Mouse (Mus musculus): ENCODE results near the gene Slc38a1. TPM values are rescaled to one million over a fixed set of nuclear protein-coding genes. Genes with fewer than 3 reads are reported as not detected.

Gene Slc38a1
- polyA plus RNA-seq, 1 experiment: 88.4 TPM

DNA sequence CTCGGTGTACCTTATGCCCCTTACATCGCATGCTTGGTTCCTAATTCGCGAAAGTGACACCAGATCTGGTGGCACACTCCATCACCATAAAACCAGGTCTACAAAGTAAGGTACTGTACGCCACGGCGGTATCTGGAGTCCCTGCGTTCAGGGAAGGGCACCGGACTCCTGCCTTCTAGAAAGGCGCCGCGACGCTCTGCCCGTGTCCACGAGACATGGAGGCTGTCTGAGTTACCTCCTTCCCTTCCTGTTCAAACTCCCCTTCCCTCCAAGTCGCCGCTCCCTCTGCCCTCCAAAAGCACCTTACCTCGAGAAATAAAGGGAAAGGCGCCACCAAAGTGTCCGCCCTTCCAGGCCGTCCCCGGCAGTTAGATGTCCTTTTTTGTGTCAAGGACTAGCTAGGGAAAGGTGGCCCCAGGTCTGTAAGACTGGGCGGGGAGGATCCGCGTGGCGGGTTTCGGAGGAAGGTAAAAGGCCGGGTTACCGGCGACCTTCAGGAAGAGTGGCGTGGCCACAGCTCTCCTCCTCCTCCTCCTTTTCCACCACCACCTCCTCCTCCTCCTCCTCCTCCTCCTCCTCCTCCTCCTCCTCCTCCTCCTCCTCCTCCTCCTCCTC, 785 bp downstream of the Slc38a1 start:
- peak overlapping the region; percentile 90 for H3K4me3 ChIP-seq (ENCODE audit: low read depth, low read length)
- no peaks in the 10 kb centered on the region for H3K27me3 ChIP-seq (ENCODE audit: control insufficient read depth, insufficient read depth, low read length, poor library complexity, severe bottlenecking)
- no peaks in the 10 kb centered on the region for H3K36me3 ChIP-seq (ENCODE audit: control insufficient read depth, insufficient read depth, low read length, poor library complexity, severe bottlenecking)
- no peaks in the 10 kb centered on the region for H3K4me1 ChIP-seq (ENCODE audit: control insufficient read depth, insufficient read depth, low read length)
- H3K27ac ChIP-seq (ENCODE audit: insufficient read depth, low read length): peak overlapping the region; percentile 68
- H3K9ac ChIP-seq (ENCODE audit: low read depth, poor library complexity, severe bottlenecking): peak overlapping the region; percentile 91
- TF ChIP-seq POLR2A (IDR thresholded peaks at IDR 0.05; ENCODE audit: insufficient read depth, low read length) (no peak), CTCF (IDR thresholded peaks at IDR 0.05; ENCODE audit: low read depth, low read length) (no peak)
- no peaks in the 10 kb centered on the region for H3K9me3 ChIP-seq (replicated peaks; ENCODE audit: control insufficient read depth, insufficient read depth, low read length, poor library complexity, severe bottlenecking)

DNA sequence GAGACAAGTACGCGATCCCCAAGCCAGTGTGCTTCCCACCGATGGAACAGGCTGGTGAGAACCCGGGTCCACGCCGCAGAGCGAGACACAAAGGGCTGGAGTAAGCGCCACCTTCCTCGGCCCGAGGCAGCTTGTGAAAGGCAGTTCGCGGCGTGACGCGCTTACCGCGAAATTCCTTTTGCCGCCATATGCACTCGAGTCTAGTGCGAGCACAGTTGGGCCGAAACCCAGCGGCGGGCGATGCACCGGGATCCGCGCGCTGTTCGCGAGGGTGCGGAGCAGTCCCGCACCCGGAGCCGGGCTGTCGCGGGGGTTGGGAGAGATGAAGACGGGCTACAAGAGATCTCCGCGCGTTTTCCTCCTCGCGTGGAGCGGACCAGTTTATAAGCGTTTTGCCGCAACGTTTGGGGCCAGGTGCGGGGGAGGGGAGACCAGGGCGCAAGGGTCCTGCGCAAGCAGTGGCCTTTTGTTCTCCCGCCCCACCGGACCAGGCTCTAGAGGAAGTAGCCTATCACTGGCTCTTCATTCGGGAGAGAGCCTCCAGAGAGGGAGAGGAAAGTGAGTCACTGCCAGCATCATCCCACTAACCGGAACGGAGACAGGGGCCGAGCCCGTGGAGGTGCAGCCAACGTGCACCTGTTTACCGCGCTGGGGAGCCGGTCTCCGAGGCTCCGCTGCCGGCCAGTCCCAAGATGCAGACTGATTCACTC, 1.4 kb downstream of the Slc38a1 start:
- peak overlapping the region; percentile 91 for H3K9ac ChIP-seq (ENCODE audit: low read depth, poor library complexity, severe bottlenecking)
- H3K4me3 ChIP-seq (ENCODE audit: low read depth, low read length): peak overlapping the region; percentile 90
- no peaks in the 10 kb centered on the region for H3K27me3 ChIP-seq (ENCODE audit: control insufficient read depth, insufficient read depth, low read length, poor library complexity, severe bottlenecking)
- H3K27ac ChIP-seq (ENCODE audit: insufficient read depth, low read length): peak overlapping the region; percentile 68
- no peaks in the 10 kb centered on the region for H3K36me3 ChIP-seq (ENCODE audit: control insufficient read depth, insufficient read depth, low read length, poor library complexity, severe bottlenecking)
- no peaks in the 10 kb centered on the region for H3K9me3 ChIP-seq (replicated peaks; ENCODE audit: control insufficient read depth, insufficient read depth, low read length, poor library complexity, severe bottlenecking)
- TF ChIP-seq EP300 (IDR thresholded peaks at IDR 0.05; ENCODE audit: insufficient read depth, low read depth, low read length) (0 out of 2 replicates have a peak, but pooled peaks have one; percentile 27), POLR2A (IDR thresholded peaks at IDR 0.05; ENCODE audit: insufficient read depth, low read length) (peak; percentile 52), CTCF (IDR thresholded peaks at IDR 0.05; ENCODE audit: low read depth, low read length) (no peak)
- H3K4me1 ChIP-seq (ENCODE audit: control insufficient read depth, insufficient read depth, low read length): no peaks in the 10 kb centered on the region

DNA sequence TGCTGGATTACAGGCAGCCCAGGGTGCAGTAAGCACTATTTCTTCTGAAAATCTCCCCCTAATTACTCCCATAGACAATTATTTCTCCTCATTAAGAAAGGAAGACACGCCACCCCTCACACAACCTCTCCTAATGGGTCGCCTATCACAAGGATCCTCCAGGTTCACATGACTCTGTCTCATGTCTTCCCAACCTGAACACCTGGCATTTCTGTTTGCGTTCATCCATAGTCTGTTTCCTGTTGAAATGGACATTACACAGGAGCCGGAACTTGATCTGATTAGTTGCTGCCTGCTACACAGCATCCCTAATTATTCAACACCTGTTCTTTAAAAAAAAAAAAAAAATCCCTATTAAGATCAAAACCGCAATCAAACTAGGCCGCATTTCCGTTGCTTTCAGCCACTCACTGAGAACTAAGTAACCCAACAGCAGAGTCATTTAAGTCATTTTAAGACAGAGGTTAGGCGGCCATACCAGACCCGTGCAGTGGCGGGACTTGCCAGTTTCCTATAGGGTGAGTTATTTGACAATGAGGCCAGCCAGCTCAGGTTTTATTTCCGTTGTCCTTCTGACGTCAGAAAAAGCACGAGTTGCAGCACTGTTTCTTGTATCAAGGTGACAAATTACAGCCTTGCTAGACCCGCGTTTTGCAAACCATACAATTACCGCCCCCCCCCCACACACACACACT, 2.3 kb downstream of the Slc38a1 start:
- no peaks in the 10 kb centered on the region for H3K9me3 ChIP-seq (replicated peaks; ENCODE audit: control insufficient read depth, insufficient read depth, low read length, poor library complexity, severe bottlenecking)
- H3K4me3 ChIP-seq (ENCODE audit: low read depth, low read length): peak overlapping the region; percentile 90
- no peaks in the 10 kb centered on the region for H3K4me1 ChIP-seq (ENCODE audit: control insufficient read depth, insufficient read depth, low read length)
- no peak for TF ChIP-seq CTCF (IDR thresholded peaks at IDR 0.05; ENCODE audit: low read depth, low read length)
- TF ChIP-seq EP300 (IDR thresholded peaks at IDR 0.05; ENCODE audit: insufficient read depth, low read depth, low read length): no peak
- H3K27ac ChIP-seq (ENCODE audit: insufficient read depth, low read length): peak overlapping the region; percentile 2
- no peaks in the 10 kb centered on the region for H3K27me3 ChIP-seq (ENCODE audit: control insufficient read depth, insufficient read depth, low read length, poor library complexity, severe bottlenecking)
- H3K9ac ChIP-seq (ENCODE audit: low read depth, poor library complexity, severe bottlenecking): peak overlapping the region; percentile 91
- H3K36me3 ChIP-seq (ENCODE audit: control insufficient read depth, insufficient read depth, low read length, poor library complexity, severe bottlenecking): no peaks in the 10 kb centered on the region

DNA sequence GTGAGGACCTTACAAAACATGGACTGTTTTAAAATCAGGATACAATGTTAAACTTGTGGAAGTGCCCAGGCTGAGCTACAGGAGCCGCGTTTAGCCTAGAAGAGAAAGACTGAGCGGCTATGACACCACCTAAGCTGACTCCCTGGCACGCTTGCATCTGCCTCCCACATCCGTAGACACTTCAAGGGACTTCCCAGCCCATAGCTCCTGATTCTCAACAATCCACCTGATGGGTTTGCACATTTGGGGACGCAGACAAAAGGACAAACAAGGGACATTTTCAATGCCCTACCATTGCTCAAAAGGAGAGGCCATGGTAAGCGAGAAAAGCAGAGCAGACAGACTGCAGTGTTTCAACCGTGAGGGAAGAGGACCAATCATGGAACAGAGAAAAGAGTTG, 3.1 kb downstream of the Slc38a1 start:
- TF ChIP-seq POLR2A (IDR thresholded peaks at IDR 0.05; ENCODE audit: insufficient read depth, low read length) (no peak), CTCF (IDR thresholded peaks at IDR 0.05; ENCODE audit: low read depth, low read length) (no peak), EP300 (IDR thresholded peaks at IDR 0.05; ENCODE audit: insufficient read depth, low read depth, low read length) (no peak)
- Histone ChIP-seq H3K4me3 (ENCODE audit: low read depth, low read length) (peak overlapping the region; percentile 55), H3K9me3 (replicated peaks; ENCODE audit: control insufficient read depth, insufficient read depth, low read length, poor library complexity, severe bottlenecking) (no peaks in the 10 kb centered on the region), H3K4me1 (ENCODE audit: control insufficient read depth, insufficient read depth, low read length) (no peaks in the 10 kb centered on the region), H3K27ac (ENCODE audit: insufficient read depth, low read length) (no peak overlapping the region), H3K27me3 (ENCODE audit: control insufficient read depth, insufficient read depth, low read length, poor library complexity, severe bottlenecking) (no peaks in the 10 kb centered on the region), H3K36me3 (ENCODE audit: control insufficient read depth, insufficient read depth, low read length, poor library complexity, severe bottlenecking) (no peaks in the 10 kb centered on the region), H3K9ac (ENCODE audit: low read depth, poor library complexity, severe bottlenecking) (peak overlapping the region; percentile 91)

DNA sequence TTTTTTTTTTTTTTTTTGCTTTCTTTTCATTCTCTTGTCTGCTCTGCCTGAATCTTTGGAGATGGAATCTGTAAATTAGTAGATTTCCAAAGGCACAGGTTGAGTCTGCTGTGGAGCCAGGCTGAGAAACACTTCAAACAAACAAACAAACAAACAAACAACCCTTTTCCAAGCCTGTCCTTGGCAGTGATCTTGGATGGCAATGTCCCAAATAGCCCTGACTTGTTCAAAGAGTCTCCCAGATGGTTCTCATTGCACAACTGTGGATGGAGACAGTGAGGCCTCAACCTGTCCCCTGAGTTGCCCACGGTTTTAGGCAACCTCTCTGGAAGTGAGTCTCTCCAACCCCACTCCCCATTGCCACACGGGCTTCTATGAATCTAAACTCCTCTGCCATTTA, 4.1 kb downstream of the Slc38a1 start:
- H3K36me3 ChIP-seq (ENCODE audit: control insufficient read depth, insufficient read depth, low read length, poor library complexity, severe bottlenecking): no peaks in the 10 kb centered on the region
- peak overlapping the region; percentile 30 for H3K4me3 ChIP-seq (ENCODE audit: low read depth, low read length)

DNA sequence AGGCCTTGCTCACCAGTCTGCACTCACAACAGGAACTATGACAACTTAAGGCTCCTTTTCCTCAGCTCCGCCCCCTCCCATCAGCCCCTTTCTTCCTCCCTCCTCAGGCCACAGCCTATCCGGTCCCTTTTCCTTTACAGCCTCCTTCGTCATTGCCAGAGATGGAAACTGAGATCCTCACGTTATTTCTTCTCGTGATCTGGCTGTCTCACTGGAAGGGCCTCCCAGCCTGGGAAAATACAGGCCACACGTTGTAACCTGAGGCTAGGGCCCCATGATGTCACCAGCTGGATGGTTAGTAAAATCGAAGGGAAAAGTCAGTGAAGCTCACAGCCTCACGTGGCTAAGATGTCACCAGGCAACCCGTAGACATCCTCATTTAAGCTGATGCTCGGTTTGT, 4.5 kb downstream of the Slc38a1 start:
- H3K27ac ChIP-seq (ENCODE audit: insufficient read depth, low read length): peak overlapping the region; percentile 55
- no peaks in the 10 kb centered on the region for H3K4me1 ChIP-seq (ENCODE audit: control insufficient read depth, insufficient read depth, low read length)
- H3K9me3 ChIP-seq (replicated peaks; ENCODE audit: control insufficient read depth, insufficient read depth, low read length, poor library complexity, severe bottlenecking): no peaks in the 10 kb centered on the region
- peak overlapping the region; percentile 83 for H3K4me3 ChIP-seq (ENCODE audit: low read depth, low read length)
- no peaks in the 10 kb centered on the region for H3K36me3 ChIP-seq (ENCODE audit: control insufficient read depth, insufficient read depth, low read length, poor library complexity, severe bottlenecking)
- H3K27me3 ChIP-seq (ENCODE audit: control insufficient read depth, insufficient read depth, low read length, poor library complexity, severe bottlenecking): no peaks in the 10 kb centered on the region
- TF ChIP-seq EP300 (IDR thresholded peaks at IDR 0.05; ENCODE audit: insufficient read depth, low read depth, low read length): no peak
- H3K9ac ChIP-seq (ENCODE audit: low read depth, poor library complexity, severe bottlenecking): peak overlapping the region; percentile 42

More for the DNA sequence above, 4.1 kb downstream of the Slc38a1 start:
- Histone ChIP-seq H3K9me3 (replicated peaks; ENCODE audit: control insufficient read depth, insufficient read depth, low read length, poor library complexity, severe bottlenecking) (no peaks in the 10 kb centered on the region), H3K27me3 (ENCODE audit: control insufficient read depth, insufficient read depth, low read length, poor library complexity, severe bottlenecking) (no peaks in the 10 kb centered on the region), H3K27ac (ENCODE audit: insufficient read depth, low read length) (peak overlapping the region; percentile 46), H3K4me1 (ENCODE audit: control insufficient read depth, insufficient read depth, low read length) (no peaks in the 10 kb centered on the region), H3K9ac (ENCODE audit: low read depth, poor library complexity, severe bottlenecking) (peak overlapping the region; percentile 42)
- TF ChIP-seq CTCF (IDR thresholded peaks at IDR 0.05; ENCODE audit: low read depth, low read length) (no peak), EP300 (IDR thresholded peaks at IDR 0.05; ENCODE audit: insufficient read depth, low read depth, low read length) (no peak), POLR2A (IDR thresholded peaks at IDR 0.05; ENCODE audit: insufficient read depth, low read length) (no peak)

Measured in ES-Bruce4 (cell line).